In genomic region chr14:47735354-47735753, GRCm38 (mm10) we compare ENCODE assay signal across 21 mouse cellular contexts.
DNase-seq lines count a peak whose midpoint lies in the region; ATAC-seq lines count a peak whose summit lies in the region.
"Had no signal": no experiment of that assay in that cellular context is flagged by ENCODE, and none has a peak within 500 bp of the region (broad histone marks: within the 10 kb centered on the region; RNA-seq: fewer than 3 reads in every experiment).

No protein-coding gene starts in this region.

- peak; percentile 19 for DNase-seq in A20 (ENCODE audit: low read depth, low spot score)
- peak; percentile 2 to 10 for DNase-seq in B cell, adult 2 months
- DNase-seq in c-Kit-positive CD71-negative TER-119-negative erythroid progenitor cells, embryonic 14.5 days (ENCODE audit: low read depth): peak; percentile 8
- DNase-seq in frontal cortex, postnatal 10 days (ENCODE audit: low spot score in 2 of 2): no peak
- no peak for DNase-seq in adrenal gland, postnatal 4 days (ENCODE audit: low spot score in 2 of 2)
- DNase-seq in right cerebral cortex, postnatal 14 days: no peak
- DNase-seq: adrenal gland, postnatal 25 days; cerebellum, adult 8-10 months; forebrain, postnatal 0 days; gastrocnemius, postnatal 25 days; heart, postnatal 36 days; kidney, adult 18-20 months; layer of hippocampus, postnatal 36 days; liver, embryonic 13.5 days; lung, adult 2 months; lung, postnatal 14 days; midbrain, embryonic 14.5 days; right cerebral cortex, adult 18-20 months; thymus, adult 2 months had no signal

- ATAC-seq in megakaryocyte progenitor cell, adult 5-6 weeks (replicated peaks; ENCODE audit: poor library complexity): peak; percentile 83
- ATAC-seq: forebrain, postnatal 0 days; inflammation-experienced regulatory T-cells, adult 6 months had no signal

Comparison
In these comparisons a context has a peak if more than half of its experiments do, and no peak if none do; other contexts are left out.
1. DNase-seq: peak in A20 (single experiment), B cell, adult 2 months (2 of 2) and c-Kit-positive CD71-negative TER-119-negative erythroid progenitor cells, embryonic 14.5 days (single experiment); none in frontal cortex, postnatal 10 days (0 of 2), adrenal gland, postnatal 4 days (0 of 2) and right cerebral cortex, postnatal 14 days (single experiment).